Mouse (Mus musculus): ENCODE measurements around the gene Acads.
"Not testable (repeated sequence)": the region's sequence is repeated elsewhere in the genome, so short reads cannot be mapped to it uniquely, and the experiment has no call there.

The Acads gene

GRCm38 (mm10) chr5:115124690-115125089 lies 5.5 kb upstream of the Acads start:
- DNase-seq (ENCODE audit: low spot score in 2 of 2) = no peak

- no peak for DNase-seq (ENCODE audit: low spot score in 2 of 2)
Observed at GRCm38 (mm10) chr5:115120978-115121377, 1.8 kb upstream of the Acads start.

GRCm38 (mm10) chr5:115117467-115117866 lies 1.7 kb downstream of the Acads start:
- no peak for DNase-seq (ENCODE audit: low spot score in 2 of 2)

- DNase-seq (ENCODE audit: low spot score in 2 of 2) = no peak
Observed at GRCm38 (mm10) chr5:115116426-115116825, 2.7 kb downstream of the Acads start.

- DNase-seq (ENCODE audit: low spot score in 2 of 2) = no peak
Observed at GRCm38 (mm10) chr5:115114501-115114900, 4.6 kb downstream of the Acads start.

GRCm38 (mm10) chr5:115113244-115113643 lies 5.9 kb downstream of the Acads start:
- DNase-seq (ENCODE audit: low spot score in 2 of 2) = no peak

- no peak for DNase-seq (ENCODE audit: low spot score in 2 of 2)
Observed at GRCm38 (mm10) chr5:115111156-115111555, 8.0 kb downstream of the Acads start.

GRCm38 (mm10) chr5:115103253-115103652 lies 15.9 kb downstream of the Acads start:
- not testable (repeated sequence) for DNase-seq (ENCODE audit: low spot score in 2 of 2)

GRCm38 (mm10) chr5:115102231-115102630 lies 16.9 kb downstream of the Acads start:
- DNase-seq (ENCODE audit: low spot score in 2 of 2) = no peak

GRCm38 (mm10) chr5:115100473-115100872 lies 18.7 kb downstream of the Acads start:
- DNase-seq (ENCODE audit: low spot score in 2 of 2) = no peak

- DNase-seq (ENCODE audit: low spot score in 2 of 2) = no peak
Observed at GRCm38 (mm10) chr5:115099991-115100390, 19.2 kb downstream of the Acads start.

GRCm38 (mm10) chr5:115099530-115099929 lies 19.6 kb downstream of the Acads start:
- DNase-seq (ENCODE audit: low spot score in 2 of 2) = no peak

- no peak for DNase-seq (ENCODE audit: low spot score in 2 of 2)
Observed at GRCm38 (mm10) chr5:115098195-115098594, 21.0 kb downstream of the Acads start, which contains the start of gene Gm10401. Gene Gm10401 (minus strand): TSS chr5:115098295.

GRCm38 (mm10) chr5:115091776-115092175 lies 27.4 kb downstream of the Acads start:
- DNase-seq (ENCODE audit: low spot score in 2 of 2) = no peak

GRCm38 (mm10) chr5:115091015-115091414 lies 28.1 kb downstream of the Acads start:
- DNase-seq (ENCODE audit: low spot score in 2 of 2) = no peak

GRCm38 (mm10) chr5:115089592-115090268 lies 29.4 kb downstream of the Acads start:
- DNase-seq (ENCODE audit: low spot score in 2 of 2) = no peak

- no peak for DNase-seq (ENCODE audit: low spot score in 2 of 2)
Observed at GRCm38 (mm10) chr5:115085675-115086074, 33.5 kb downstream of the Acads start.

- DNase-seq (ENCODE audit: low spot score in 2 of 2) = no peak
Observed at GRCm38 (mm10) chr5:115083492-115083891, 35.7 kb downstream of the Acads start.

GRCm38 (mm10) chr5:115081636-115082035 lies 37.5 kb downstream of the Acads start:
- DNase-seq (ENCODE audit: low spot score in 2 of 2) = no peak

- DNase-seq (ENCODE audit: low spot score in 2 of 2) = peak in 1 of 2 experiments; percentile 47
Observed at GRCm38 (mm10) chr5:115076144-115076901, 42.8 kb downstream of the Acads start.

- no peak for DNase-seq (ENCODE audit: low spot score in 2 of 2)
Observed at GRCm38 (mm10) chr5:115074749-115075148, 44.4 kb downstream of the Acads start.

GRCm38 (mm10) chr5:115073306-115073705 lies 45.8 kb downstream of the Acads start:
- DNase-seq (ENCODE audit: low spot score in 2 of 2) = not testable (repeated sequence)

GRCm38 (mm10) chr5:115072143-115072542 lies 47.0 kb downstream of the Acads start:
- DNase-seq (ENCODE audit: low spot score in 2 of 2) = peak in 1 of 2 experiments; percentile 60

Data from urinary bladder, adult 18-20 months (tissue).